Mouse (Mus musculus) kidney, postnatal 0 days (tissue): ENCODE results near the gene Cdkn2a. TPM values are rescaled to one million over a fixed set of nuclear protein-coding genes. Genes with fewer than 3 reads are reported as not detected.

Experiments
- ATAC-seq: fragments of 200-750 bp; cut with Nextera tagmentation; replicated peaks from 2 replicates; pipeline ENCODE4 v1.8.0; 2017; ENCODE audit warnings: low read depth, moderate number of reproducible peaks, moderate TSS enrichment, moderate library complexity; ENCODE audit not compliant: low FRiP score
- DNase-seq: peaks from one replicate; pipeline ENCODE4 v3.0.0-alpha.2; 2016; ENCODE audit warnings: low spot score
- H3K27ac ChIP-seq: fragments of 300-500 bp; sonication (generic); 2 replicates; pipeline ENCODE4 v1.5.1; 2014; ENCODE audit warnings: mild to moderate bottlenecking
- H3K27me3 ChIP-seq: fragments of 300-500 bp; sonication (generic); 2 replicates; pipeline ENCODE4 v1.6.1; 2014; ENCODE audit warnings: low read length, mixed read lengths; ENCODE audit not compliant: insufficient read depth
- H3K36me3 ChIP-seq: fragments of 300-500 bp; sonication (generic); 2 replicates; pipeline ENCODE4 v1.6.1; 2014; ENCODE audit warnings: low read length, mixed read lengths; ENCODE audit not compliant: insufficient read depth
- H3K4me1 ChIP-seq: fragments of 300-500 bp; sonication (generic); replicated peaks from 2 replicates; pipeline ENCODE4 v1.6.1; 2014; ENCODE audit warnings: antibody characterized with exemption, low read length, mixed read lengths; ENCODE audit not compliant: insufficient read depth
- H3K4me2 ChIP-seq: fragments of 300-500 bp; sonication (generic); 2 replicates; pipeline ENCODE4 v1.6.1; 2014; ENCODE audit warnings: mild to moderate bottlenecking, low read length, moderate library complexity, mixed read lengths
- H3K4me3 ChIP-seq: fragments of 300-500 bp; sonication (generic); replicated peaks from 2 replicates; pipeline ENCODE4 v1.5.1; 2014; ENCODE audit warnings: low read depth, low read length
- H3K9ac ChIP-seq: fragments of 300-500 bp; sonication (generic); 2 replicates; pipeline ENCODE4 v1.6.1; 2014; ENCODE audit warnings: low read depth, low read length
- H3K9me3 ChIP-seq: fragments of 300-500 bp; sonication (generic); replicated peaks from 2 replicates; pipeline ENCODE4 v1.6.1; 2016; ENCODE audit warnings: low read length, inconsistent platforms, mixed read lengths
- CTCF ChIP-seq: IDR thresholded peaks from 2 replicates; pipeline ENCODE4 v1.5.1; 2016; ENCODE audit warnings: antibody characterized with exemption, low read depth, mild to moderate bottlenecking, moderate library complexity
- WGBS: fragments of 180-500 bp; shearing (Covaris S2); extraction: QIAGEN DNeasy Blood & Tissue Kit; methylation state at CpG from one replicate; pipeline ENCODE4 v1.1.7; 2014; 5-methylcytosine and 5-hydroxymethylcytosine counted together
- polyA plus RNA-seq: library from polyadenylated mRNA; unstranded; fragments of >200 nt; fragmentation: Nextera tagmentation; extraction: Ambion mirVana; gene quantifications from 2 replicates; pipeline ENCODE4 v1.2.1, GENCODE M21; 2015

The Cdkn2a gene
- polyA plus RNA-seq, 1 experiment from 2014 or later, result not detected

DNA sequence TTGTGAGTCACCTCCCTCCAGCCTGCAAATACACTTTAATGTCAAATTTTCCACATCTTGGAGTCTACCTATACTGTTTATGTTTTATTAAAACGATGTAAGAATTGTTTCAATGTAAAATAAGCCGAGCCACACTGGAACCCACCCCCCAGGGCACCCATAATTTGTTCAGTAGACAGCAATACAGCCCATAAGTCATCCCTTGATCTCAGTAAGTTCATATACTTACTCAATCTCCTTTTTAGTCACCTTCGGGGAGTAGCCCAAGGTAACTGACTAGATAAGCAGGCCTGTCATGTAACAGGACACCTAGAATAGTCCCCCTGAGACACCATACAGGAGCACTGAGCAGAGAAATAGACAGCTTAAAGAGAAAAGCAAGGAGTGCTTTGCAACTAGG is 11.2 kb upstream of the Cdkn2a start:
- Histone ChIP-seq H3K9me3 (no peaks in the 10 kb centered on the region), H3K9ac (no peak overlapping the region), H3K4me1 (peaks cover 5% of the 10 kb centered on the region), H3K27me3 (peaks cover 86% of the 10 kb centered on the region), H3K27ac (no peak overlapping the region), H3K4me3 (no peak overlapping the region), H3K4me2 (no peak overlapping the region), H3K36me3 (no peaks in the 10 kb centered on the region)
- ATAC-seq (no peak), DNase-seq (no peak)
- WGBS, result 11% methylated on average over 3 of the region's 3 CpGs
- TF ChIP-seq CTCF, result no peak

DNA sequence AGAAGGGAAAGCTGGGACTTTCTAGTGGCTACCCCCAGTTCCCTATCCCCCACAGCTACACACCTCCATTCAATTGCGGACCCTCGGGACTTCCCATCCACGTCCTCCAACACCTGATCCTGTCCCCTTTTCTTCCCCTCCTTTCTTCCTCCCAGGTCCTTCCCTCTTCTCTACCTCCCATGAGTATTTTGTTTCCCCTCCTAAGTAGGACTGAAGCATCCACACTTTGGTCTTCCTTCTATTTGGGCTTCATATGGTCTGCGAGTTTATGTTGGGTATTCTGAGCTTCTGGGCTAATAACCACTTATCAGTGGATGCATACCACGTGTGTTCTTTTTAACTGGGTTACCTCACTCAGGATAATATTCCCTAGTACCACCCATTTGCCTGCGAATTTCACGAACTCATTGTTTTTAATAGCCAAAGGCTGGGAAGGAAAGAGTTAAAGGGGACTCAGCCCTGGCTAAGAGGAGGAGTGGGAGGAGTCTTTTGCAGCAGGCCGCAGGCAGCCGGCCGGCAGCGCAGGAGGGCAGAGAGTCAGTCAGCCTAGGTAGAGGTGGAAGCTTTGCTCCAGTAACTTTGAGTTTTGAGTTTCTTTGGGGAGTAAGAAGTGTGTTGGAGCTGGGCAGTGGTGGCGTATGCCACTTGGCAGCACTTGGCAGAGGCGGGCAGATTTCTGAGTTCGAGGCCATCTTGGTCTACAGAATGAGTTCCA is 9.0 kb upstream of the Cdkn2a start:
- TF ChIP-seq CTCF, result no peak
- no peak overlapping the region for H3K9ac ChIP-seq
- WGBS, result 1% methylated on average over 14 of the region's 14 CpGs
- H3K9me3 ChIP-seq, result no peaks in the 10 kb centered on the region
- H3K4me1 ChIP-seq, result no peaks in the 10 kb centered on the region
- ATAC-seq (0 out of 2 replicates have a peak, but pooled peaks have one; percentile 33), DNase-seq (peak; percentile 59)
- H3K36me3 ChIP-seq, result no peaks in the 10 kb centered on the region
- H3K4me2 ChIP-seq, result no peak overlapping the region
- no peak overlapping the region for H3K27ac ChIP-seq
- H3K4me3 ChIP-seq, result no peak overlapping the region
- H3K27me3 ChIP-seq, result peaks cover 80% of the 10 kb centered on the region

- no peaks in the 10 kb centered on the region for H3K4me1 ChIP-seq
- ATAC-seq (no peak), DNase-seq (no peak)
- H3K9ac ChIP-seq, result no peak overlapping the region
- H3K9me3 ChIP-seq, result no peaks in the 10 kb centered on the region
- 4% methylated on average over 1 of the region's 1 CpGs for WGBS
- no peak overlapping the region for H3K4me2 ChIP-seq
- no peak overlapping the region for H3K4me3 ChIP-seq
- no peak for TF ChIP-seq CTCF
- H3K27me3 ChIP-seq, result peaks cover 73% of the 10 kb centered on the region
- no peak overlapping the region for H3K27ac ChIP-seq
- H3K36me3 ChIP-seq, result no peaks in the 10 kb centered on the region
Observed at GRCm38 (mm10) chr4:89302129-89302528, 7.7 kb upstream of the Cdkn2a start.

GRCm38 (mm10) chr4:89299721-89300120 is 5.3 kb upstream of the Cdkn2a start:
- 1% methylated on average over 2 of the region's 2 CpGs for WGBS

GRCm38 (mm10) chr4:89295441-89296220 is 1.2 kb upstream of the Cdkn2a start:
- H3K9ac ChIP-seq, result peak overlapping the region; percentile 36
- no peaks in the 10 kb centered on the region for H3K4me1 ChIP-seq
- peak overlapping the region; percentile 96 for H3K4me2 ChIP-seq
- no peak for TF ChIP-seq CTCF
- H3K27ac ChIP-seq, result no peak overlapping the region
- H3K36me3 ChIP-seq, result no peaks in the 10 kb centered on the region
- DNase-seq (no peak), ATAC-seq (peak; percentile 26; the same call in 1 of the 2 replicates)
- 5% methylated on average over 31 of the region's 31 CpGs for WGBS
- H3K4me3 ChIP-seq, result peak overlapping the region; percentile 71
- peaks cover 68% of the 10 kb centered on the region for H3K27me3 ChIP-seq
- no peaks in the 10 kb centered on the region for H3K9me3 ChIP-seq

More at GRCm38 (mm10) chr4:89299721-89300120, 5.3 kb upstream of the Cdkn2a start:
- H3K27me3 ChIP-seq, result peaks cover 77% of the 10 kb centered on the region
- H3K4me1 ChIP-seq, result no peaks in the 10 kb centered on the region
- DNase-seq, result no peak
- no peak overlapping the region for H3K9ac ChIP-seq
- no peak overlapping the region for H3K4me2 ChIP-seq
- no peak overlapping the region for H3K27ac ChIP-seq
- no peak overlapping the region for H3K4me3 ChIP-seq
- no peak for TF ChIP-seq CTCF
- no peaks in the 10 kb centered on the region for H3K9me3 ChIP-seq
- no peaks in the 10 kb centered on the region for H3K36me3 ChIP-seq
- no peak for ATAC-seq

GRCm38 (mm10) chr4:89294091-89294485 is 365 bp downstream of the Cdkn2a start:
- DNase-seq, result no peak
- H3K9ac ChIP-seq, result peak overlapping the region; percentile 36; the same call in 1 of the 2 replicates
- no peak for ATAC-seq
- H3K27ac ChIP-seq, result no peak overlapping the region
- no peaks in the 10 kb centered on the region for H3K4me1 ChIP-seq
- peak overlapping the region; percentile 96 for H3K4me2 ChIP-seq
- no peak for TF ChIP-seq CTCF
- H3K27me3 ChIP-seq, result peaks cover 75% of the 10 kb centered on the region
- no peaks in the 10 kb centered on the region for H3K36me3 ChIP-seq
- H3K4me3 ChIP-seq, result peak overlapping the region; percentile 71
- H3K9me3 ChIP-seq, result no peaks in the 10 kb centered on the region
- WGBS, result 2% methylated on average over 26 of the region's 26 CpGs
